Mouse (Mus musculus): Measurements from ENCODE around the gene Tbc1d8b.
"Not testable (repeated sequence)": the region's sequence is repeated elsewhere in the genome, so short reads cannot be mapped to it uniquely, and the experiment has no call there.

Tbc1d8b gene

DNA sequence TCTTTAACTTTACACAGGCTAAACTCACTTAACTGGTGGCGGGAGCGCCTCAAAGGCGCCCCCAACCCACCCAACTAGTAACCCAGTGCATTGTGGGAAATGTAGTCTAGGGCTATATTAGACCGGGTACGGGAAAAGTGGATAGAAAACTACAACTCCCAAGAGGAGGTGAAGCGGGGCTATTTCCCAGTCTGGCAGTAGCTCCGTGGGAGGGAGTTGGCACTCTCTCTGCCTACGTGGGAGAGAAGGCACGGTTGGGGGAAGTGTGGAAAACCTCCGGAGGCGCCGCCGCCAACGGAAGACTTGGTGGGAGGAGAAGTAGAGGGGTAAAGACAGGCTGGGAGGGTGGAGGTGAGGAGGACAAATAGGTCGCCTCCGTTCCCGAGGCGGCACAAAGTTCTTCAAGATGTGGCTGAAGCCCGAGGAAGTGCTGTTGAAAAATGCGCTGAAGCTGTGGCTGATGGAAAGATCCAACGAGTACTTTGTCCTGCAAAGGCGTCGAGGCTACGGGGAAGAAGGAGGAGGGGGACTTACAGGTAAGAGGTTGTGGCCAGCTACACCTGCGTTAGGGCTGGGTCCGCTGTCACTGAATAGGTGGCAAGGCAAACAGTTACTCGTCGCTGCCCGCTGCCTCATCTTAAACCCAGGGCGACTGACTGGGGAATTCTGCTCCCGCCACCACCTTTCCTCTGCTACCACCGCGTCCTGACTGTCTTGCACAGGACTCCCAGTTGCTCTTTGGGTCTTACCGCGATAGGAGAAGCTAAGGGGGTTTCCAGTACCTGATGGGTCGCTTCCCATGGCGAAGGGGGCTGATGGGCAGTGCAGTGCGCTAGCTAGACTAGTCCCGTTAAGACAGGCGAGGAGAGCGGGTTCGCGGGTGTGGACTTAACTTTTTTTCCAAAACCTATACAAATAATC, at the start of gene Tbc1d8b:
TSS of gene Tbc1d8b (plus strand) at position 222 of the 921 bp plus-strand sequence.
- DNase-seq, result peak; percentile 77 to 87

GRCm38 (mm10) chrX:139639744-139640143, 45.1 kb upstream of the Tbc1d8b start:
- DNase-seq, result no peak

- DNase-seq, result no peak
Measured at GRCm38 (mm10) chrX:139640418-139640817, 44.4 kb upstream of the Tbc1d8b start.

DNA sequence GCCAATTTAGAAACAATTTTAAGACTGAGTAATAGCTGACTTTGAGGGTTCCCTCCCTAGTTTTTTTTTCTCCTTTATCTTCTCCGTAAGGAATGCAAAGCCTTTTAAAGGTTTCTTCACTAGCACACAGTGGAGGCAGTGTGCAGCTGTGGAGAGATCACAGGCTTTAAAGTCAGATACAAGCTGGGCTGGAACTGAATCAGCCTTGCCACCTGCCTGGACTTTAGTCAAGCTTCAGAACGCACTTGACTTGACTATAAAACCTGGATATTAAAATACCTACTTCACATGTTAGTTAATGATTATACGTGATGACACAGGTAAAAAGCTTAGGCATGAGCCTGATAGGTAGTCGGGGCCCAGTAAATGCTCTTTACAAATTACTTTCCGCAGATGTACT, 32.6 kb upstream of the Tbc1d8b start:
- DNase-seq, result no peak

GRCm38 (mm10) chrX:139653292-139653691, 31.5 kb upstream of the Tbc1d8b start:
- DNase-seq, result no peak

DNA sequence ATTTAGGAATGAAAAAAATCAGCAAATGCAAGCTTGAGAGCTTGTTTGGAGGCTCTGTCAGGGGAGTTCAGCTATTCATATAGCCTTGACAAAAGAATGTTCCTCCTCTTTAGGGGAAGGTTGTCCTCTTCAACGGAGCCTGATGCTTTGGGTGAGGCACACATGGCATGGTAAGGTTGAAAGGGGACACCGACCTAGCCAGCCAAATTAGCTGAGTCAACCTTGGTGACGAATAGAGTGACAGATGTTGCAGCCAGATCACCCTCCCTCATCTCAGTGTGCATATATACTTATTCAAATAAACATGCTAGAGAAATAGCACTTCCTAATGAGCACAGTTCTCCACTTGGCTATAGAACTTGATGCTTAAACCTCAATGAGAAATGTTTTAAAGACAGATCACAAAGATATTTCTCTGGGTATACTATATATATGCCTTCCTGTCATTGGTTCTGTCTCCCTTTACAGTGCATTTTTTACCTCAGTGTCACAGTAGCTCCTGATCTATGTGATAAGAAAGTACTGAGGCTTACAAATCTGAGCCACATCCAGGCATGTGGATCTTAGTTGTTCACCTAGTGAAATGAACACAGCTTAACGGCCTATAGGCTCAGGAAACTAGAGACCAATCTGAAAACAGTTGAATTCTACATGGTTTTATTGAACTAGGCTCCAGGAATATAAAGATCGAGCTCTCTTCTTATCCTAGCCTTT, 30.3 kb upstream of the Tbc1d8b start:
- DNase-seq, result no peak

- DNase-seq, result no peak
Measured at GRCm38 (mm10) chrX:139662111-139662510, 22.7 kb upstream of the Tbc1d8b start.

GRCm38 (mm10) chrX:139665829-139666228, 19.0 kb upstream of the Tbc1d8b start:
- no peak for DNase-seq

DNA sequence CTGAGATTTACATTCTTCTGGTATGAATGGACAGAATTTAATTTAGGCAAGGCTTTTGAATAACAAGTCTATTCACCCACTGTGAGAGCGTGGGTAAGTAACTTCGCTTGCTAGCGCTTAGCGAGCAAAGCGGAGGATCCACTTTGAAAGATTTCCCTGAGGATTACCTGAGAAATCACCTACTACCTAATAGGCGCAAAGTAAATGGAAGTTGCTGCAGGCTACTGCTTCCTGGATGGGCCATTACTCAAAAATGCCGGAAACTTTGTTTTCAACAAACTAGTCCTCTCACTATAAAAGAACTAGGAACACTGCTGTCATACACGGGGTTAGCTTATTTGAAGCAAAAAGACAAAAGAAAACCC, 404 bp upstream of the Tbc1d8b start:
- DNase-seq, result peak in 1 of 2 experiments; percentile 6

GRCm38 (mm10) chrX:139714381-139714780, 29.6 kb downstream of the Tbc1d8b start, which contains the start of gene Gm15013:
TSS of gene Gm15013 (minus strand) at chrX:139714481.
- DNase-seq, result no peak

DNA sequence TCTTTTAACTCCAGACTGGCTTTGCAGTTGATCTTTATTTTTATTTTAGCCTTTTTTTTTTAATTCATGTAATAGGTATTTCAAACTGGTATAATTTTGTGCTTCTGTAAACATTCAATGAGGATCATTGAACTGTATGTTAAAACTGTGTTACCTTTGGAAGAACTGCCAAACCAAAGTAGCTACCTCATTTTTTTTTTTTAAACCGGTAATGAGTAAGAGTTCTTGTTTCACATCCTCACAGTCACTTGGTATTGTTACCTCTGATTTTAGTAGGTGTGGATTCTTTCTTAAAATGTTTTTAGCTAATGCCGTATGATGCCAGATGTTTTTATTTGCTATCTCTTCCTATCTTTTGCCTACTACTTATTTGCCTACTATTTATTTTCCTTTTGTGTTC, 37.6 kb downstream of the Tbc1d8b start:
- no peak for DNase-seq

- DNase-seq, result no peak
Measured at GRCm38 (mm10) chrX:139730541-139730940, 45.7 kb downstream of the Tbc1d8b start.

DNA sequence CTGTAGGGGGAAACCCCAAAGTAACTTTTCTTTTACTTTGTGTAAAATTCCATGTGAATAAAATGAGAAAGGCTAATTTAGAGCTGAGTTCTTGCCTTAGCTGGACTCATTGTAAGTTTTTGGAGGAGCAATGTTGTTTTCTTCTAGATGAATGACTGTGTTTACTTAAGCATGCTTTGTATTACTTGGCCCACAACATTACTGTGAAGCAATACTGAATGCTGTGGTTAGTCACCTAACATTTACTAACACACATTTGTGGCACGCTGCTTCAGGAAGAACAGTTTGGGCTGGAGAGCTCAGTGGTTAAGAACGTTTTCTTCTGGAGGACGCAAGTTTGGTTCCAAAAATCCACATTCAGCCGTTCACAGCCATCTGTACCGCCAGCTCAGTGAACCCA, 52.3 kb downstream of the Tbc1d8b start:
- no peak for DNase-seq

GRCm38 (mm10) chrX:139751855-139752254, 67.1 kb downstream of the Tbc1d8b start:
- DNase-seq, result peak; percentile 24 to 42

DNA sequence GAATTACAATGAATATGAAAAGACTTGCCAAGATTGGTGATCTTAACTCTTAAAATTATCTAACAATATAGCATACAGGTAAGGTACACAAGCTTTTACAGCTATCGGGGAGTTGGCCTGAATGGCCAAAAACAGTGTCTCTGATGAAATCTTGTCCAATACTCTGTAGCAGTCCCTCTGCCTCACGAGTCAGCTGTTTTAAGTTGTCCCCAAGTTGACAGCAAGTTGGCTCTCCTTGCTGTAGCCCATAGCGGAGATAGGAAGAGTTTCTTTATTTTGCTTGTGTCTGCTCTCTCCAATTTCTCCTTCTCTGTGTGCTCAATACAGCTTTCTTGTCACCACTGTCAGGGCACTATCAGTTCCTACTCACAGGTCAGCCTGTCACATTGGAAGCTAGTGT, 73.8 kb downstream of the Tbc1d8b start:
- not testable (repeated sequence) for DNase-seq

- DNase-seq, result no peak
Measured at GRCm38 (mm10) chrX:139762546-139762945, 77.8 kb downstream of the Tbc1d8b start.

GRCm38 (mm10) chrX:139769975-139770637, 85.3 kb downstream of the Tbc1d8b start:
- no peak for DNase-seq

- DNase-seq, result peak; percentile 23 to 56
Measured at GRCm38 (mm10) chrX:139774309-139775083, 89.7 kb downstream of the Tbc1d8b start.

DNA sequence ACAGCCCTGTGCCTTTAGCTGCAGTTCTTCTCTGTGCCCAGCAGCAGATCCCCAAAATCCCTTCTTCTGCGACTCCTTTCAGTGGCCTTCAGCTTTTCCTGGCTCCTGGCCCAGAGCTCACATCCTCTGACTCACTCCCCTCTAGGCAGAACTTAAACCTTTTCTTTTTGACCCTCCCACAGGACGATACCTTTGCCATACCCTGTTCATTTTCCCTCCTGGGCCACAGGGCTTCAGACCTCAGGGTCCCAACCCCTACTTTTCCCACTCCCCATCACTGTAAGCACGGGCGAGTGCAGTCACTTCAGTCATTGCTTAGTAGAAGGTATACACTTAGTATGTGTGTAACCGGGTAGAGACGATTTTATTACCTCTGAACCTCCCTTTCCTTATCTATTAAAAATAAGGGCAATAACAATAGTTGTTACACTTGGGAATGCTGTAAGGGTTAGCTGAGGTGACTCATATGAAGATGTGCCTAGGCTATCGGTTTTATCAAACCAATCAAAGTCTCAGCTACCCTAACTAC, 90.4 kb downstream of the Tbc1d8b start:
- no peak for DNase-seq

DNA sequence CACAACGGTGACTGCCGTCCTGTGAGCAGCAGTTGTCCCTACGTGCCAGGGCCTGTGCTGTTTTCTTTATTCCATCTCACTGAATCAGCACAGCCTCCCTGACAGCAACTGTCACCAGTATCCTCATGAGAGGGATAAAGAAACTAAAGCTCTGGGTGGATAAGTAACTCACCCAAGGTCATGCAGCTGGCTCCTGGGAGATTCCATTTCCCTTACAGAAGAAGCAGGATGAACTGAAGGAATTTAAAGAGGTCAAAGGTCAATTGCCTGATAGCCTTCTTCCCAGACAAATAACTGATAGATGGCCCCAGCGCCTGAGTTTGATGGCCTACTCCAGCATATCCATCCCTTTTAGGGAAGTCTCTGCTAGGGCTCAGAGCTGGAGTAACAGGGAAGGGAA, 92.6 kb downstream of the Tbc1d8b start:
- DNase-seq, result no peak

DNA sequence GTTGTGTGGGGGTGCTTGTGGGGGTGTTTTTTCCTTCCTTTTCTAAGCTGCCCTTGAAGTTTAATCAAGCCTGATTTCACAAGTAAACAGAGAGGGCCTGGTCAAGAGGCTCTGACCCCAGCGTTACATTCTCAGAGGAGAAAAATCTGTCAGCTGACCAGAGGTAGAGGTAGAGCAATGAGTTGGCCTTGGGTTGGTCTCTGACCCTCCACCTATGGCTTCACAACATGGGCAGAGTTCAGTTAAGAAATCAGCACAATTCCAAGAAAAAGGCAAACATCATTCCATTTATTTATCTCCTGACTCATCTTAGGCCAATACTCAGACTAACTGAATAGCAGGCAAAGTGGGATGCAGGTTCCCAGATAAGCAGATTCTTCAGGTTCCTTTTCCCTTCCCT, 94.1 kb downstream of the Tbc1d8b start:
- no peak for DNase-seq

DNA sequence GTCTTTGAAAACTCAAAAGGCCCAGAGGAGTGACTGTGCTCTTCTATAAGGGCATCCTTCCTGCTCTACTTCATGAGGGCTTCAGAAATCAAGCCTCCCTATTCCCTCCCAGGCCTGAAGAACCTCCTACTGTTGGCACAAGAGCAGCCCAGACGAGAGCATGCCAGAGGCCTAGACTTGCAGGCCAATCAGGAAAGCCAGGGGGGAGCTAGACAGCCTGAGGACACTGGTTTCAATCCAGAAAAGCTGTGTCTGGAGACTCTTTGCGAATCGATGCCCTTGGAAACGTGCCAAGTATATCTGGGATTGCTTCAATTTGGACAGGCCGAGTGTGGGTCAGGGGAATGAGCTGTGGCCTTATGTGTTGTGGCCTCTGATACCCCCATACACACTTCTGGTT, 94.6 kb downstream of the Tbc1d8b start:
- no peak for DNase-seq

Measured in lung, postnatal 4 days (tissue).